Mouse (Mus musculus) natural killer cell, adult 2 months (primary cell): ENCODE data around the gene Tmem94.
A peak's percentile ranks its signal among the peaks of the same experiment; 100 is the strongest.

Source experiments
- DNase-seq, 2 experiments: peaks; one replicate each; pipeline ENCODE4 v3.0.0; 2022; ENCODE audit warnings: low spot score in 2 of 2

Gene Tmem94

DNA sequence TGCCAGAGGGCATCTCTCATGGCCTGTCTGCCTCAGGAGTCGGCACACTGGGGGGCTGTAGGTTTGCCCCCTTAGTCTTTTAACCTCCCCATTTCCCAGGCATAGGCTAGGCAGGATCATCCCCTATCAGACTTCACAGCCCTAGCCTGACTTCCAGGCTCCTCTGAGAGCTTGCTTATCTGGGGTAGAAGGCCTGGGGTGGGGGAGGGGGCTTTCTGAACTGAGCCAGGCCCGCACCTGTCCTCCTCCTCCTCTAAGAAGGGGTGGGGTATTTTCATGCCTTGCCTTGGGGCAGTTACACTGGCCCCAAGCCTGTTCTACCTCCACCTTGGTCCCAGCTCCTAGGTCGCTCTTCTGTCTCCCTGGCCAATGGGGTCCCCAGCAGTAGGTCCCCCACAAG is 66.3 kb downstream of the Tmem94 start:
- no peak for DNase-seq

- DNase-seq, result no peak
Observed at GRCm38 (mm10) chr11:115832064-115832463, 66.8 kb downstream of the Tmem94 start.

DNA sequence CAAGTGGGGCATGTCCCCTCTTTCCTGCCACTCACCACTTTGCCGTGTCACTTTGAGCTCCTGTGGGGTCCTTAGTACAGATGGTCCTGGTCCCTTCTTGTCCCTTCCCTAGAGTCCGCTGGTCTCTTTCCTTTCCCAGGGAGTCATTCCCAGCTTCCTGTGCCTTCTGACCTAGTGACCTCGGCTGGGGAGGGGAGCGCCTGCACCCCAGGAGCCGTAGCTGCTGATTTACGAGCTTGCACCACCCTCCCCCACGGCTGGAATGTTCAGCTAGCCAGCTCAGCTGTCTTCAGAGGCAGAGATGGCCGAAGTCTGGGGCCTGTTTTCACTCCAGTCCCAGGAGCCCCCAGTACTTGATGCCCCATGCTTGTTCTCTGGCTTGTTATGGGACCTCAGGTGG is 67.3 kb downstream of the Tmem94 start:
- DNase-seq, result no peak

DNA sequence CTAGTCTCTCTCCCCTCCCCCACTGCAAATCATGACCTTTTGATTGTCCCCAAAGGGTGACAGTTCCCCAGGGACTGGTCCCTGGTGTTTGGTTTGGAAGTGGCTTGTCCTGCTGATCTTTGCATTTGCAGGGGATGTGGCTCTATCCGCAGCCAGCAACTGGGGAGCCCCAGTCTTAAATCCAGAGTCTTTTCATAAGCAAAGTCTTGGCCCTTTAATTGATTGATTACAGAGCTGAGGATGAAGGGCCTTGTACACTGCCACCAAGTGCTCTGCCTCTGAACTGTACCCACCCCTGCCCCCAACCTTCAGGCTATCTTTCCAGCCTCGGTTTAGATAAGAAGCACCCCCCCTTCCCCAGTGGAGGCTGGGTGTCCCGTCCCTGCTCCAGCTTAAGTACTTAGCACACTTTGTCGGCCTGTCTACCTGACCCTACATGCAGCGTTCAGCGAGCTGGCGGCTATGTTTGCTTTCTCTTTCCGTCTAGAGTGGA is 67.8 kb downstream of the Tmem94 start:
- no peak for DNase-seq

- no peak for DNase-seq
Observed at GRCm38 (mm10) chr11:115834033-115834432, 68.8 kb downstream of the Tmem94 start.

DNA sequence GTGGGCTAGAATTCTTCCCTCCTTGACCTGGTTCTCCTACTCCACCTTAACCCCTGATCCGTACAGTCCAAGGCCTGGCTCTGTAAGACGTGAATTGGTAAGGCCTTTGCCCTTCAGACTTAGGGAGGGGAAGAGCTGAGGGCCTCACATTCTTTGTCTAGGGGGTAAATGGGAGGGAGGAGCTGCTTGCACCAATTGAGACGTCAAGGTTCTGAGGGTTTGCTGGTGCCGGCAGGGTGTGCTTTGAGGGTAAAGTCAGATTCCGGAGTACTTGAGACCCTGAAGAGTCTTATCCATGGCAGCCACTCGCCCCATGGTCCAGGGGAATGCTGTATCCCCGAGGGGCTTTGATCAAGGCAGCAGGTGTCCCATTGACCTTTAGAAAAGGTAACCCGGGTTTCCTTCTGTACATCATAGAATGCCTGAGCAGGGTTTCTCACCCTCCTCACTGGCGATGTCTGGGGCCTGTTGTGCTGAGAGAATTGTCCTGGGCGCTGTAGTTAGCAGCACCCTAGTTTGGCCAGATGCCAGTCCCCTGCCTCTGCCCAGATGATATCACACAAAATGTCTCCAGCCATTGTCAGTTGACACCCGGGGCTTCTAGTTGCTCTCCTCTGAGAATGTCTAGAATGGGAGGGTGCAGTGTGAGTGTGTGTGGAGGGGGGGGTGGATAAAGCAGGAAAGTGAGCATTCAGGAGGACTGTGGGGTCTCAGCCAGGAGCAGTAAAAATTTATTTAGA is 71.6 kb downstream of the Tmem94 start:
- no peak for DNase-seq

DNA sequence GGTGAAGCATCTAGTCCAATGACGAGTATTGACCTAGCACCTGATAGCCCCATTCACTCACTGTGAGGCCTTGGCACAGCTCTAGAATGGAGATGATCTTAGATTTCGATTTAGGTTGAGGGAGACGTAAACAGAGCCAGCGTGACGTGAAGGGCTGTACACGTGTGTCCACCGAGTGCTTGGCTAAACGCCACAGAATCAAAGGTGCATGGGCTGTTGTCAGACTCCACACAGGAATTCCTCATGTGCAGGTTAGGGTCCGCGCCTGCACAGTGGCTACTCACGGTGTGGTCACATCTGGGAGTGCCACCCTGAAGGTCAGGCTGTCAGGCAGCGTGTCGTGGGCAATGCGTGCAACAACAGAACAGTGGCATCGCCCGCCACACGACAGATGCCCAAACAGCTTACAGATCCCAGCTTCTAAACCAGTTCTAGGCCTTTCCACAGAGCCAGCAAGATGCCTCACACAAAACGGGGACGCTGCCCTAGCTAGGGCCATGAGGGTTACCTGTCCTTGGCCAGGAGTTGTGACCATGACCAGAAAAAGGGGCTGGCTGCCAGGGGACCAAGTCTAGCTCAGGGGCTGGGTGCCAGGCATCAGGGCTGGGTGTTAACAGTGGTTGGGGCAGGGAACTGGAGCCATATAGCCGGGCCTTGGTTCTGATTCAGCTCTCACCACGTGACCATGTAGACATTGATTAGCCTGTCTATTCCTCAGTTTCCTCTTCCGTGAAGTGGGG is 72.5 kb downstream of the Tmem94 start:
- no peak for DNase-seq

DNA sequence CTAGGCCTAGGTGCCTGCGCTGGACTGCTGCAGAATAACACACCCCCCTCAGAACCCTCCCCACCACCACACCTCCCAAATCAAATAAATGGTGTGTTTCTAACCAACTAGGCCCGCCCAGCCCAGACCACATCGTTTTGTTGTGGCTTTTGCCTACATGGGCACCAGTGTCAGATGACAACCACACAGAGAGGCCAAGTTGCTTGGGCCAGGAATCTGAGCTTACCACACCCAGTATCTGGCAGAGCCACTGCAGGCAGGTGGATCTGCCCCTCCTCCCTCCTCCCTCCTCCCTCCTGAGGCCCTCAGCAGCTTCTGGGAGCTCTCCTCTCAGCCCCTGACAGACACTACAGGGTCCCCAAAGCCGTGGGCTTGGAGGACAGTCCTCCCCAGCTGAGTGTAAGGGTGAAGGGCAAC is 73.7 kb downstream of the Tmem94 start:
- DNase-seq, result peak; percentile 41 to 65

- no peak for DNase-seq
Observed at GRCm38 (mm10) chr11:115839732-115840131, 74.5 kb downstream of the Tmem94 start.

- DNase-seq, result no peak
Observed at GRCm38 (mm10) chr11:115841044-115841443, 75.8 kb downstream of the Tmem94 start.

DNA sequence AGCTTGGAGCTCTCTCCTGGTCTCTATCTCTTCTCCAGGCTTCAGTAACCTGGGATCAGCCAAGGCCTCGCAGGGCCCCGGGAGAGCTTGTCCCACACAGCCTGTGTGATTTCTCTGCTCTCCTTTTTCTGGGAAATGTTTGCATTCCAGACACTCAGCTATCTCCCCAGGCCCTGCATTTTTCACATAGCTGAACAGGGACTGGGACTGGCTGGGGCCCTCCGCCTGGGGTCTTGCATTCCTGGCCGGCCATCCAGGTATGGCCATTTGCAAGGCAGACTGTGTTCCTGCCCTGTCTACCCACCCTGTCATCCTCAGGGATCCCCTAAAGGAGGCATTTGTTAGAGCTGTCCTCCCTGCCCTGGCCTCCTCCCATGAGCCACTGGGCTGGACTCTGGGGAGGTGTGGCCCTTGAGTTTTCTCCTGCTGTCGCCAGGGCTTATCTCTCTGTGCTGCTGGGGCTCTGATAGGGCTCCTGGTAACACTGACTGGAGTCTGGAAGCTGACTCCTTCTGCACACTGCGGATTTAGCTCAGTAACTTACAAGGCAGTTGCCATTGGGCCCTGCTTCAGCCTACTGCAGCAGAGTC is 76.8 kb downstream of the Tmem94 start:
- DNase-seq, result no peak

DNA sequence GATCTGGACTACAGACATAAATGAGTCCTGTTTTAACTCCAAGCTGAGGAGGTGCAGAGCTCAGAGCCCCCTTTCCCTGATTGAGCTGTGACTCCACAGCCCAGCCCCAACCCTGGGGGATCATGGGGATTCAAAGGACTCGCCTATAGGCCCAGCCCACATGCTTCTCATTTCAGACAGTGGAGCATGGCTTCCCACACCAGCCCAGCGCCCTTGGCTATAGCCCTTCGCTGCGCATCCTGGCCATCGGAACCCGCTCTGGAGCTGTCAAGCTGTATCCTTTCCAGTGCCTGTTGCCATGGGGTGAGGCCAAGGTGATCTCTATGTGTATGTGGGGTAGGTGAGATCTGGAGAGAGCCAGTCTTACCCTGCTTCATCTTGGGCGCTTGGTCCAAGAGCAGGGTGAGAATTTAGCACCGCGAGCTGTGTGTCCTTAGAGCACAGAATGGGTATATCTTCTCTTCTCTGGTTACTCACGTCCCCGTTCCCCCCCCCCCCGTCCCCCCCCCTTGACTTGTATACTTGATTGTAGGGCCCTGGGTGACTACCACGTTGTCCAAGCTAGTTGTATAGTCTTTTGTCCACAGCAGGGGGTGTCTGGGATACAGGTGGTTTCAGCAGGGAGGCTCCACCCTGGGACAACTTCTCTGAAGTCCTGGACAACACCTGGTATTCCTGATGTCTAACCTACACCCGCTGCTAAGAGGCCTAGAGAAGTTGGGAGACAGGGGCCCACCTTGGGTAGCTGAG is 78.1 kb downstream of the Tmem94 start:
- DNase-seq, result no peak

GRCm38 (mm10) chr11:115843891-115844239 is 78.6 kb downstream of the Tmem94 start:
- no peak for DNase-seq

- no peak for DNase-seq
Observed at GRCm38 (mm10) chr11:115844240-115844639, 79.0 kb downstream of the Tmem94 start.

GRCm38 (mm10) chr11:115845819-115846218 is 80.6 kb downstream of the Tmem94 start:
- DNase-seq, result no peak
